Mouse (Mus musculus) layer of hippocampus, postnatal 25 days (tissue): ENCODE results near the gene Stox2. TPM values are rescaled to one million over a fixed set of nuclear protein-coding genes. Genes with fewer than 3 reads are reported as not detected.

ENCODE experiments used
- DNase-seq, 2 experiments: peaks; one replicate each; pipeline ENCODE4 v3.0.0; 2022; ENCODE audit warnings: mixed read lengths in 2 of 2, low spot score in 1 of 2; ENCODE audit errors: extremely low spot score in 1 of 2
- total RNA-seq, 2 experiments: library from RNA; stranded (reverse); gene quantifications; 2 replicates each; pipeline ENCODE4 v1.2.3; 2021

Stox2 gene
- total RNA-seq, 2 experiments from 2014 or later = 72.0 to 89.5 TPM

GRCm38 (mm10) chr8:47411994-47412695, 34.0 kb downstream of the Stox2 start:
- no peak for DNase-seq

- DNase-seq = no peak
Observed at GRCm38 (mm10) chr8:47411321-47411720, 34.8 kb downstream of the Stox2 start.

- DNase-seq = no peak
Observed at GRCm38 (mm10) chr8:47409061-47409460, 37.1 kb downstream of the Stox2 start.

GRCm38 (mm10) chr8:47404852-47405251, 41.3 kb downstream of the Stox2 start:
- DNase-seq = no peak

- no peak for DNase-seq
Observed at GRCm38 (mm10) chr8:47392927-47393326, 53.2 kb downstream of the Stox2 start.

GRCm38 (mm10) chr8:47392290-47392689, 53.9 kb downstream of the Stox2 start:
- DNase-seq = no peak

- no peak for DNase-seq
Observed at GRCm38 (mm10) chr8:47391844-47392243, 54.3 kb downstream of the Stox2 start.

- no peak for DNase-seq
Observed at GRCm38 (mm10) chr8:47389430-47389829, 56.7 kb downstream of the Stox2 start.

- no peak for DNase-seq
Observed at GRCm38 (mm10) chr8:47388171-47388570, 58.0 kb downstream of the Stox2 start.

- DNase-seq = no peak
Observed at GRCm38 (mm10) chr8:47385810-47386209, 60.4 kb downstream of the Stox2 start.

- DNase-seq = no peak
Observed at GRCm38 (mm10) chr8:47384151-47384550, 62.0 kb downstream of the Stox2 start.

- no peak for DNase-seq
Observed at GRCm38 (mm10) chr8:47383632-47384031, 62.5 kb downstream of the Stox2 start.

GRCm38 (mm10) chr8:47381216-47381615, 64.9 kb downstream of the Stox2 start:
- DNase-seq = no peak

- no peak for DNase-seq
Observed at GRCm38 (mm10) chr8:47380725-47381124, 65.4 kb downstream of the Stox2 start.

- DNase-seq = no peak
Observed at GRCm38 (mm10) chr8:47380075-47380474, 66.1 kb downstream of the Stox2 start.

GRCm38 (mm10) chr8:47376651-47377050, 69.5 kb downstream of the Stox2 start:
- no peak for DNase-seq

- no peak for DNase-seq
Observed at GRCm38 (mm10) chr8:47373757-47374156, 72.4 kb downstream of the Stox2 start.

GRCm38 (mm10) chr8:47371539-47371938, 74.6 kb downstream of the Stox2 start:
- no peak for DNase-seq

- DNase-seq = no peak
Observed at GRCm38 (mm10) chr8:47371081-47371480, 75.1 kb downstream of the Stox2 start.

- peak; percentile 67 to 82 for DNase-seq
Observed at GRCm38 (mm10) chr8:47370421-47371080, 75.6 kb downstream of the Stox2 start.

- no peak for DNase-seq
Observed at GRCm38 (mm10) chr8:47369949-47370348, 76.2 kb downstream of the Stox2 start.
